Mouse (Mus musculus): ENCODE results near the gene Mpig6b. TPM values are rescaled to one million over a fixed set of nuclear protein-coding genes. Genes with fewer than 3 reads are reported as not detected.

Mpig6b gene
- 0.48 and 1.0 TPM in 2 replicates for polyA plus RNA-seq (2015; fragmentation: Nextera tagmentation; extraction: Ambion mirVana)

DNA sequence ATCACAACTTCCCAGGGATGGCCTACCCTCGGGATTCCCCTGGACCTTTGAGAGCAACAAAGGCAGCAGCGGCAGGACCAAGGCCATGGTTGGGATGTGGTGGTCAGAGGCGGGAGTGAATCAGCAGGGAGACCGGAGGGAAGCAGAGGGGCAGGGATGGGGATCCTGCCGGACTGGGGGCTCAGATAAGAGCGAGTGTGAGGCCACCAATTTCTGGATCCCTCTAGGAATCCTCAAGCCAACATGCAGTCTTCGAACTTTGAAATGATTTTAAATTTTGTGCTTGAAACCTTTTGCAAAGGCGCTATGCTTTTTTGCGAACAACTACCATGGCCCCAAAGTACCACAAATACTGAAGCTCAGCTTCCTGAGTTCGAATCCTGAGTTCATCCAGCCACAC is at the start of gene Mpig6b:
Gene Mpig6b (minus strand): TSS at position 101 of the 400 bp plus-strand sequence.
- ATAC-seq (ENCODE audit: insufficient read depth, low FRiP score) = no peak
- peaks cover 8% of the 10 kb centered on the region for H3K36me3 ChIP-seq (ENCODE audit: control insufficient read depth, insufficient read depth, low read length)
- no peaks in the 10 kb centered on the region for H3K27me3 ChIP-seq (ENCODE audit: control insufficient read depth, insufficient read depth, low read length)
- H3K9ac ChIP-seq (ENCODE audit: low read length) = peak within 1 kb of the TSS; percentile 65
- H3K27ac ChIP-seq (ENCODE audit: low read length) = peak within 1 kb of the TSS; percentile 95
- 54% methylated on average over 10 of the region's 10 CpGs for WGBS
- H3K4me3 ChIP-seq (replicated peaks; ENCODE audit: low read length) = peak within 1 kb of the TSS; percentile 47
- no peaks in the 10 kb centered on the region for H3K9me3 ChIP-seq (replicated peaks; ENCODE audit: control insufficient read depth, low read length)
- peaks cover 38% of the 10 kb centered on the region for H3K4me1 ChIP-seq (ENCODE audit: control insufficient read depth, insufficient read depth, low read length)
- H3K4me2 ChIP-seq (ENCODE audit: low read depth, low read length) = peak within 1 kb of the TSS; percentile 71

DNA sequence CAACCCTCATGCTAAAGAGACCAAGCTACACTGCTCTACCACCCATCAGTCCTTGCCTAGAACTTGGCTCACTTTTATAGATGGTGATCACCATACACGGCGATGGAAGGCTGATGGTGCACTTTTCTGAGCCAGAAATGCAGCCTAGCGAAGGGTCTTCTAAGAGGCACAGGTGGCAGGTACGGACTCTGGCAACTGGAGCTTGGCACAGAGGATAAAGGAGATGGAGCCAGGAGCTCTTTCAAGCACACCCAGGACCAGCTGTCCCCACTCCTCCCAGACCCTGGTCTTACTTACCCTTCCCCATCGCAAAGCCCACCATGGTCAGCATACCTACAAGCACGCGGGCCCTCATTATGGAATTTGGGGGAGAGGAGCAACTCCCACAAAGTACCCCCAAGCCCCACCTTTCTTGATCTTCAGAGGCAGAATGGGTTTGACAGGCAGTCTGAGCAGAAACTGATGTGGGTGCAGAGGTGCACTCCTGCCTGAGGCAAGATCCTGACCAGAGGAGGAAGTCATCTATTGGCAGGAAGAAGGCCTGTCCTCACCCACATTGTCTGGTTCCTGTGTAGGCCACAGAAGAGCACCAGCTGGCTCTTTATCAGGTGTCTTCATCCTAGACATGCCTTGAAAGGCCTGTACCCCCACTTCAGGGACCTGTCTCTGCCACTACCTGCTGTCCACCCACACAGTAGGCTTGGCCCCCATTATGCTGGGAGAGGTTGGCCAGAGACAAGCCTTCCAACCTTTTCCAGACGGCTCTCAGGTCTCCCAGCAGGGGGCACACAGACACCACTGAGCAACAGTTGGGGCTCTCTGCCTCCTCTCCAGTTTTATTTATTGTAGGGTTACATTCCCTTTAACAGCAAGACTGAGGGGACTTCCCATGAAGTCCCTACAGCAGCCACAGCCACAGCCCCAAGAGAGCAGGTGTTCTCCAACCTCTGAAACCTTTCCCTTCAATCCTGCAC is 49.3 kb upstream of the Mpig6b start, which contains the start of gene Ly6g5b:
Gene Ly6g5b (minus strand): TSS at position 383 of the 974 bp plus-strand sequence.
- no peak for ATAC-seq (ENCODE audit: insufficient read depth, low FRiP score)
- 85% methylated on average over 8 of the region's 8 CpGs for WGBS
- no peak within 1 kb of the TSS for H3K9ac ChIP-seq (ENCODE audit: low read length)
- H3K9me3 ChIP-seq (replicated peaks; ENCODE audit: control insufficient read depth, low read length) = no peaks in the 10 kb centered on the region
- H3K27me3 ChIP-seq (ENCODE audit: control insufficient read depth, insufficient read depth, low read length) = no peaks in the 10 kb centered on the region
- no peak within 1 kb of the TSS for H3K4me2 ChIP-seq (ENCODE audit: low read depth, low read length)
- H3K27ac ChIP-seq (ENCODE audit: low read length) = no peak within 1 kb of the TSS
- peaks cover 8% of the 10 kb centered on the region for H3K4me1 ChIP-seq (ENCODE audit: control insufficient read depth, insufficient read depth, low read length)
- H3K4me3 ChIP-seq (replicated peaks; ENCODE audit: low read length) = no peak within 1 kb of the TSS
- peaks cover 13% of the 10 kb centered on the region; the same call in 1 of the 2 replicates for H3K36me3 ChIP-seq (ENCODE audit: control insufficient read depth, insufficient read depth, low read length)

DNA sequence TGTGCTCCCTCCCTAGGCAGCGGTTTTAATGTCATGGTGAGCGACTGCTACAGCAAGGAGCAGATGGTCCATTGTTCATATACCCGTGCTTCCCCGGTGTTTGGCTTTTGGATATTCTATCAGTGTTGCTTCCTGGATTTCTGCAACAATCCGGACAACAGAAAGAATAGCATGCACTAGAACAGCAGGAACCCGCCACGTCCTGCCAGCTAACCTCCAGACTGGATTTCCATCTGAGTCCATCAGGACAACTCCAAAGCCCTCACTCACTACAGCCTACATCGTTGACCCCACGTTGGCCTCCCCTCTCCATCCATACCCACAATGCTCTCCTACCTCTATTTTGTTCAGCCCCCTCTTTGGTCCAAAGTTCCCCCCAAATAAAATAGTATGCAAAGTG is 45.8 kb upstream of the Mpig6b start:
- WGBS = 70% methylated on average over 9 of the region's 9 CpGs
- H3K4me2 ChIP-seq (ENCODE audit: low read depth, low read length) = no peak overlapping the region

DNA sequence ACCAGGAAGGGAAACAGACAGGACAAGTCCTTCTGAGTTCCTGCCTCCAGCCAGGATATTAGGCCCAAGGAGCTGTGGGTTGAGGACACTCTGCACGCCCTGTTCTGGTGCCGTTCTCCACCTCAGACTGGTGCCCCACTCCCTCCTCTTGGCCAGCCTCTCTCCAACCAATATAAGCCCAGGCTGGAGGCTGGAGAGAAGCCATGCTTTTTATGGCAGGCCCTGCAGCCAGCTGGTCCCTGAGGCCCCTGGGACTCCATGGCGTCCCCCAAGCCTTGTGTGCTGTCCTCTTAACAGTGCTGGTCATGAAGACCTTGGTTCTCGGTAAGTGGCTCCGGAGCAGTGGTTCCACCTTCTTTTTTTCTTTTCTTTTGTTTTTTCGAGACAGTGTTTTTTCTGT is 42.1 kb upstream of the Mpig6b start, which contains the start of gene Ly6g5c:
Gene Ly6g5c (plus strand): TSS at position 183 of the 400 bp plus-strand sequence.
- Histone ChIP-seq H3K4me1 (ENCODE audit: control insufficient read depth, insufficient read depth, low read length) (no peaks in the 10 kb centered on the region), H3K27ac (ENCODE audit: low read length) (no peak within 1 kb of the TSS), H3K9ac (ENCODE audit: low read length) (no peak within 1 kb of the TSS), H3K4me2 (ENCODE audit: low read depth, low read length) (no peak within 1 kb of the TSS), H3K9me3 (replicated peaks; ENCODE audit: control insufficient read depth, low read length) (no peaks in the 10 kb centered on the region), H3K4me3 (replicated peaks; ENCODE audit: low read length) (no peak within 1 kb of the TSS), H3K36me3 (ENCODE audit: control insufficient read depth, insufficient read depth, low read length) (no peaks in the 10 kb centered on the region), H3K27me3 (ENCODE audit: control insufficient read depth, insufficient read depth, low read length) (no peaks in the 10 kb centered on the region)
- WGBS = 84% methylated on average over 6 of the region's 6 CpGs
- no peak for ATAC-seq (ENCODE audit: insufficient read depth, low FRiP score)

More for the DNA sequence above, 45.8 kb upstream of the Mpig6b start:
- no peak overlapping the region for H3K27ac ChIP-seq (ENCODE audit: low read length)
- no peaks in the 10 kb centered on the region for H3K9me3 ChIP-seq (replicated peaks; ENCODE audit: control insufficient read depth, low read length)
- H3K4me1 ChIP-seq (ENCODE audit: control insufficient read depth, insufficient read depth, low read length) = no peaks in the 10 kb centered on the region
- no peak for ATAC-seq (ENCODE audit: insufficient read depth, low FRiP score)
- no peak overlapping the region for H3K9ac ChIP-seq (ENCODE audit: low read length)
- H3K4me3 ChIP-seq (replicated peaks; ENCODE audit: low read length) = no peak overlapping the region
- H3K36me3 ChIP-seq (ENCODE audit: control insufficient read depth, insufficient read depth, low read length) = no peaks in the 10 kb centered on the region; the same call in 1 of the 2 replicates
- no peaks in the 10 kb centered on the region for H3K27me3 ChIP-seq (ENCODE audit: control insufficient read depth, insufficient read depth, low read length)

DNA sequence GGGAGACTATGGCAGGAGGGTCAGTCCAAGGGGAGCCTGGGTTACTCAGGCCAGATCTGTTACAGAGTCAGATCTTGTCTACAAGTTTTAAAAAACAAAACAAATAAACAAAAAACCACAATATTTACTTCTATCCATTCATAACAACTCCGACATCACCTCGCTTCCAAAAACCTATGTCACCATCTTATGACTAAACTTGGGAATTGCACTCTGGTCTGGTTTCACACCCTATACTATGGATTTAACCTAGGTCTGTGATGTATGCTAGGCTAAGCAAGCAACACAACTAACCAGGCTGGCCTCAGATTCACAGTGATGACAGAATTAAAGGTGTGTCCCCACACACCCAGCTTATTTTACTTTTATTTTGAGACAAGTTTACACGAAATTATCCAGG is 40.5 kb upstream of the Mpig6b start:
- Histone ChIP-seq H3K9me3 (replicated peaks; ENCODE audit: control insufficient read depth, low read length) (no peaks in the 10 kb centered on the region), H3K36me3 (ENCODE audit: control insufficient read depth, insufficient read depth, low read length) (peaks cover 11% of the 10 kb centered on the region; the same call in 1 of the 2 replicates), H3K4me1 (ENCODE audit: control insufficient read depth, insufficient read depth, low read length) (no peaks in the 10 kb centered on the region), H3K4me2 (ENCODE audit: low read depth, low read length) (no peak overlapping the region), H3K27ac (ENCODE audit: low read length) (no peak overlapping the region), H3K4me3 (replicated peaks; ENCODE audit: low read length) (no peak overlapping the region), H3K27me3 (ENCODE audit: control insufficient read depth, insufficient read depth, low read length) (no peaks in the 10 kb centered on the region), H3K9ac (ENCODE audit: low read length) (no peak overlapping the region)
- ATAC-seq (ENCODE audit: insufficient read depth, low FRiP score) = no peak
- WGBS = 60% methylated on average over 3 of the region's 3 CpGs

DNA sequence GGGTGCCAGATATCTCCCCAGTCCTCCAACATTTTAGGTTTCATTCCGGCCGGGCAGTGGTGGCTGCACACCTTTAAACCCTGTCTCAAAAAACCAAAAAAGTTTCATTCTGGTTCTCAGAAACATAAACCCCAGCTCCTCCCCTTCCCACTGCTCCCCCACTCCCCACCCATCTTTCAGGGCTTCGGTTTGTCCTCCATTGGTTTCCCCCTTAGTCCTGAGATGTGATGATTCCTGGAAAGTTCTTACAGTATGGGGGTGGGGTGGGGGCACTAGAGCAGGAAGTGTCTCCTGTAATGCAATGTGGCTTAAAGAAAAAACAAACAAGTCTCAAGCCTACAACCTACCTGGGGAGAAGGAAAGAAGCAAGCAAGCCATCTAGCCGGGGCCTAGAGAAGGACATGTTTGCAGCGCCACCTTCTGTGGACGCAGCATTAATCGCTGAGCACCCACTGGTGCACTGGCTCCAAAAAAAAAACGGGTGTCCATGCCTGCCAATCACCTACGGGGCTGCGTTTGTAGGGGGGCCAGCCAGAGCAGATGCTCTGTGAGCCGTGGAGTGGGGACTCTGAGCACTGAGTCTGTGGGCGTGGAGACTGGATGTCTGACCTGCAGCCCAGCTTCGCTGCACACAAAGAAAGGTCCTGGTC is 39.9 kb upstream of the Mpig6b start:
- Histone ChIP-seq H3K4me1 (ENCODE audit: control insufficient read depth, insufficient read depth, low read length) (no peaks in the 10 kb centered on the region), H3K9ac (ENCODE audit: low read length) (no peak overlapping the region), H3K4me2 (ENCODE audit: low read depth, low read length) (peak overlapping the region; percentile 19; the same call in 1 of the 2 replicates), H3K27me3 (ENCODE audit: control insufficient read depth, insufficient read depth, low read length) (no peaks in the 10 kb centered on the region), H3K36me3 (ENCODE audit: control insufficient read depth, insufficient read depth, low read length) (peaks cover 11% of the 10 kb centered on the region; the same call in 1 of the 2 replicates), H3K9me3 (replicated peaks; ENCODE audit: control insufficient read depth, low read length) (no peaks in the 10 kb centered on the region), H3K4me3 (replicated peaks; ENCODE audit: low read length) (no peak overlapping the region), H3K27ac (ENCODE audit: low read length) (no peak overlapping the region)
- ATAC-seq (ENCODE audit: insufficient read depth, low FRiP score) = no peak; the same call in 1 of the 2 replicates
- 22% methylated on average over 13 of the region's 13 CpGs for WGBS

DNA sequence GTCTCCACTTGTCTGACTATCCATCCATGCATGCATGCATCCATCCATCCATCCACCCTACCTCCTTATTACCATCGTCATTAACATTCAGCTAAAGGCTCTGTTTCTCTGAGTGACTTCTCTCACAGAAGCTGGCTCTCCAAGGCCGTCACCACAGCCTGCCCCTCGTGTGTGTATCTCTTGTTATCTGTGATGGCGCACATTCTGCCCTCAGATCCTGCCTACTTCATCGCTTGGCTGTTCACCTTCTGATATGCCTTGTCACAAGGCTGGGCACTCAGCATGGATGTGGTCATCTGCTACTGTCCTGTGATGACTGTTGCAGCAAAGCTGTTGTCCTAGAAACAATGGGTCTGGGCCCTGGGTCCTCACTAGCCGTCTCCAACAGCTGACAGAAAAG is 38.8 kb upstream of the Mpig6b start:
- Histone ChIP-seq H3K4me1 (ENCODE audit: control insufficient read depth, insufficient read depth, low read length) (no peaks in the 10 kb centered on the region), H3K9ac (ENCODE audit: low read length) (no peak overlapping the region), H3K4me3 (replicated peaks; ENCODE audit: low read length) (no peak overlapping the region), H3K9me3 (replicated peaks; ENCODE audit: control insufficient read depth, low read length) (no peaks in the 10 kb centered on the region), H3K4me2 (ENCODE audit: low read depth, low read length) (no peak overlapping the region), H3K36me3 (ENCODE audit: control insufficient read depth, insufficient read depth, low read length) (peaks cover 12% of the 10 kb centered on the region; the same call in 1 of the 2 replicates), H3K27ac (ENCODE audit: low read length) (no peak overlapping the region), H3K27me3 (ENCODE audit: control insufficient read depth, insufficient read depth, low read length) (no peaks in the 10 kb centered on the region)
- 75% methylated on average over 6 of the region's 6 CpGs for WGBS
- ATAC-seq (ENCODE audit: insufficient read depth, low FRiP score) = no peak

DNA sequence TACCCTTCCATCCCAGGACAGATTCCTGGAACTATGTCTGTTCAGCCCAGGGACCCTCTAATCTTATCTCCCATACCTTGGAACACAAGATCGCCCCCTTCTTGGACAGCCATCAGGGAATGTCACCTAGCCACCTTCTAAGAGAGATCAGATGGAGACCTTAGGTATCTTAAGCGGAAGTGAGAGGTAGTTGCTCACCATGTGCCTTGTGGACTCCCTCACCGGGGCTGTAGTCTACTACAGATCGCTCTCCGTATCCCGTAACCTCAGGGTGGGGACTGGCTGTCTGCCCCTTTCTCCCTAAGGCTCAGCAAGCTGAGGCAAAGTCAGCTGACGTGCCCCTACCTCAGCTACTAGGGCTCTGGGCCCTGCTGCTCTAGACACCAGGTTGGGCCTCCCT is 38.1 kb upstream of the Mpig6b start:
- Histone ChIP-seq H3K9ac (ENCODE audit: low read length) (no peak overlapping the region), H3K4me2 (ENCODE audit: low read depth, low read length) (no peak overlapping the region), H3K4me3 (replicated peaks; ENCODE audit: low read length) (no peak overlapping the region), H3K27ac (ENCODE audit: low read length) (no peak overlapping the region), H3K9me3 (replicated peaks; ENCODE audit: control insufficient read depth, low read length) (no peaks in the 10 kb centered on the region), H3K4me1 (ENCODE audit: control insufficient read depth, insufficient read depth, low read length) (no peaks in the 10 kb centered on the region), H3K27me3 (ENCODE audit: control insufficient read depth, insufficient read depth, low read length) (no peaks in the 10 kb centered on the region), H3K36me3 (ENCODE audit: control insufficient read depth, insufficient read depth, low read length) (peaks cover 15% of the 10 kb centered on the region; the same call in 1 of the 2 replicates)
- ATAC-seq (ENCODE audit: insufficient read depth, low FRiP score) = no peak
- 87% methylated on average over 7 of the region's 7 CpGs for WGBS

Data from stomach, embryonic 16.5 days (tissue).